Mouse (Mus musculus) CH12.LX (cell line): Measurements from ENCODE around the gene Ica1l. TPM values are rescaled to one million over a fixed set of nuclear protein-coding genes. Genes with fewer than 3 reads are reported as not detected.

Source experiments
- DNase-seq: peaks from one replicate; pipeline ENCODE4 v3.0.0-alpha.2; 2013; ENCODE audit errors: extremely low read depth
- H3K27ac ChIP-seq: 2 replicates; pipeline ENCODE4 v1.5.1; 2012; ENCODE audit warnings: low read depth, mild to moderate bottlenecking, control low read depth, moderate library complexity; ENCODE audit not compliant: insufficient read depth
- H3K27me3 ChIP-seq: replicated peaks from 2 replicates; pipeline ENCODE3; 2012; ENCODE audit warnings: inconsistent platforms
- H3K36me3 ChIP-seq, 2 experiments: replicated peaks in 1 of 2; 2 replicates each; pipeline versions ENCODE3 to v1.6.1; 2012; ENCODE audit warnings: inconsistent platforms in 1 of 2, low read length in 1 of 2, mild to moderate bottlenecking in 1 of 2, mixed read lengths in 1 of 2, moderate library complexity in 1 of 2; ENCODE audit not compliant: control insufficient read depth in 1 of 2, insufficient read depth in 1 of 2
- H3K4me1 ChIP-seq, 2 experiments: 2 replicates each; pipeline ENCODE4 v1.6.1; 2012; ENCODE audit warnings: inconsistent platforms in 1 of 2, moderate library complexity in 1 of 2; ENCODE audit not compliant: insufficient read depth in 2 of 2, control insufficient read depth in 1 of 2
- H3K4me2 ChIP-seq: 2 replicates; pipeline ENCODE4 v1.6.1; 2012; ENCODE audit warnings: low read depth, mild to moderate bottlenecking, control low read depth; ENCODE audit not compliant: poor library complexity, insufficient read depth, severe bottlenecking
- H3K4me3 ChIP-seq, 3 experiments: fragments of 150-350 bp in 1 of 3; sonication (generic) in 1 of 3; replicated peaks in 1 of 3; 2 replicates each; pipeline versions ENCODE3 to v1.5.1; 2011 to 2012; ENCODE audit warnings: low read depth in 2 of 3, low read length in 2 of 3, mild to moderate bottlenecking in 2 of 3, moderate library complexity in 2 of 3, control low read depth in 1 of 3, improper control_type of control experiment in 1 of 3, inconsistent platforms in 1 of 3, mixed read lengths in 1 of 3; ENCODE audit not compliant: poor library complexity in 1 of 3
- H3K79me2 ChIP-seq: replicated peaks from 2 replicates; pipeline ENCODE4 v1.6.1; 2012; ENCODE audit warnings: mild to moderate bottlenecking, moderate library complexity; ENCODE audit not compliant: control insufficient read depth, poor library complexity, insufficient read depth, severe bottlenecking; ENCODE audit errors: extremely low read depth
- H3K9ac ChIP-seq: 2 replicates; pipeline ENCODE4 v1.6.1; 2012; ENCODE audit warnings: low read depth, mild to moderate bottlenecking, control low read depth, moderate library complexity; ENCODE audit not compliant: insufficient read depth
- H3K9me3 ChIP-seq: replicated peaks from 2 replicates; pipeline ENCODE3; 2012; ENCODE audit warnings: low read length, inconsistent platforms, mixed read lengths
- BHLHE40 ChIP-seq: IDR thresholded peaks from 2 replicates; pipeline ENCODE4 v1.6.1; 2011; ENCODE audit warnings: mild to moderate bottlenecking, low read depth, low read length, improper control_type of control experiment
- CHD1 ChIP-seq: IDR thresholded peaks from 2 replicates; pipeline ENCODE4 v1.6.1; 2012; ENCODE audit warnings: low read depth, low read length, improper control_type of control experiment, inconsistent platforms
- CHD2 ChIP-seq: IDR thresholded peaks from 2 replicates; pipeline ENCODE4 v1.6.1; 2011; ENCODE audit warnings: low read length, improper control_type of control experiment
- CTCF ChIP-seq, 2 experiments: IDR thresholded peaks in 1 of 2; conservative IDR thresholded peaks in 1 of 2; 2 replicates each; pipeline ENCODE4 v1.5.1; 2011 to 2012; ENCODE audit warnings: low read depth in 2 of 2, low read length in 2 of 2, improper control_type of control experiment in 1 of 2, inconsistent platforms in 1 of 2, mild to moderate bottlenecking in 1 of 2, moderate library complexity in 1 of 2
- E2F4 ChIP-seq: IDR thresholded peaks from 2 replicates; pipeline ENCODE4 v1.6.1; 2011; ENCODE audit warnings: low read depth, low read length, improper control_type of control experiment; ENCODE audit not compliant: insufficient replicate concordance
- EP300 ChIP-seq: IDR thresholded peaks from 2 replicates; pipeline ENCODE4 v1.6.1; 2011; ENCODE audit warnings: low read length, improper control_type of control experiment
- ETS1 ChIP-seq: conservative IDR thresholded peaks from 2 replicates; pipeline ENCODE4 v1.6.1; 2012; ENCODE audit warnings: low read depth, mild to moderate bottlenecking, inconsistent platforms, low read length, improper control_type of control experiment, moderate library complexity
- HCFC1 ChIP-seq: IDR thresholded peaks from 2 replicates; pipeline ENCODE4 v1.6.1; 2012; ENCODE audit warnings: low read depth, mild to moderate bottlenecking, inconsistent platforms, low read length, improper control_type of control experiment
- IRF4 ChIP-seq: IDR thresholded peaks from 2 replicates; pipeline ENCODE4 v1.6.1; 2014; ENCODE audit warnings: low read depth, mild to moderate bottlenecking, inconsistent platforms, low read length, improper control_type of control experiment
- JUN ChIP-seq: IDR thresholded peaks from 2 replicates; pipeline ENCODE4 v1.6.1; 2011; ENCODE audit warnings: low read depth, mild to moderate bottlenecking, low read length, improper control_type of control experiment, moderate library complexity; ENCODE audit not compliant: insufficient read depth
- JUND ChIP-seq: conservative IDR thresholded peaks from 2 replicates; pipeline ENCODE4 v1.6.1; 2011; ENCODE audit warnings: low read depth, low read length, improper control_type of control experiment
- MAFK ChIP-seq: IDR thresholded peaks from 2 replicates; pipeline ENCODE4 v1.6.1; 2011; ENCODE audit warnings: low read length, improper control_type of control experiment; ENCODE audit not compliant: insufficient replicate concordance
- MAX ChIP-seq: IDR thresholded peaks from 2 replicates; pipeline ENCODE4 v1.6.1; 2011; ENCODE audit warnings: low read length, improper control_type of control experiment
- MAZ ChIP-seq: IDR thresholded peaks from 2 replicates; pipeline ENCODE4 v1.6.1; 2012; ENCODE audit warnings: low read depth, mild to moderate bottlenecking, inconsistent platforms, low read length, improper control_type of control experiment, moderate library complexity
- MEF2A ChIP-seq: IDR thresholded peaks from 2 replicates; pipeline ENCODE4 v1.6.1; 2014; ENCODE audit warnings: low read depth, mild to moderate bottlenecking, inconsistent platforms, low read length, improper control_type of control experiment, borderline replicate concordance
- MXI1 ChIP-seq: IDR thresholded peaks from 2 replicates; pipeline ENCODE4 v1.6.1; 2011; ENCODE audit warnings: mild to moderate bottlenecking, low read depth, low read length, improper control_type of control experiment
- NELFE ChIP-seq: IDR thresholded peaks from 2 replicates; pipeline ENCODE4 v1.6.1; 2011; ENCODE audit warnings: low read depth, low read length, improper control_type of control experiment
- NRF1 ChIP-seq: IDR thresholded peaks from 2 replicates; pipeline ENCODE4 v1.6.1; 2014; ENCODE audit warnings: low read depth, mild to moderate bottlenecking, inconsistent platforms, low read length, improper control_type of control experiment, moderate library complexity
- POLR2A ChIP-seq: IDR thresholded peaks from 2 replicates; pipeline ENCODE4 v1.6.1; 2011; ENCODE audit warnings: low read depth, mild to moderate bottlenecking, improper control_type of control experiment, low read length
- POLR2AphosphoS2 ChIP-seq: IDR thresholded peaks from 2 replicates; pipeline ENCODE4 v1.6.1; 2011; ENCODE audit warnings: low read depth, low read length, improper control_type of control experiment
- RAD21 ChIP-seq: IDR thresholded peaks from 2 replicates; pipeline ENCODE4 v1.6.1; 2011; ENCODE audit warnings: low read depth, mild to moderate bottlenecking, low read length, improper control_type of control experiment, moderate library complexity
- RCOR1 ChIP-seq: conservative IDR thresholded peaks from 2 replicates; pipeline ENCODE4 v1.6.1; 2012; ENCODE audit warnings: low read depth, mild to moderate bottlenecking, inconsistent platforms, low read length, improper control_type of control experiment
- SMC3 ChIP-seq: IDR thresholded peaks from 2 replicates; pipeline ENCODE4 v1.6.1; 2011; ENCODE audit warnings: low read depth, low read length, improper control_type of control experiment
- TBP ChIP-seq: conservative IDR thresholded peaks from 2 replicates; pipeline ENCODE4 v1.6.1; 2011; ENCODE audit warnings: low read depth, low read length, improper control_type of control experiment
- TCF12 ChIP-seq: IDR thresholded peaks from 2 replicates; pipeline ENCODE4 v1.6.1; 2014; ENCODE audit warnings: low read depth, mild to moderate bottlenecking, inconsistent platforms, low read length, improper control_type of control experiment
- USF1 ChIP-seq: IDR thresholded peaks from 2 replicates; pipeline ENCODE4 v1.6.1; 2014; ENCODE audit warnings: low read depth, mild to moderate bottlenecking, inconsistent platforms, low read length, improper control_type of control experiment
- USF2 ChIP-seq: conservative IDR thresholded peaks from 2 replicates; pipeline ENCODE4 v1.6.1; 2011; ENCODE audit warnings: low read depth, low read length, improper control_type of control experiment
- ZKSCAN1 ChIP-seq: IDR thresholded peaks from 2 replicates; pipeline ENCODE4 v1.6.1; 2012; ENCODE audit warnings: low read depth, inconsistent platforms, low read length, improper control_type of control experiment, borderline replicate concordance
- ZMIZ1 ChIP-seq: IDR thresholded peaks from 2 replicates; pipeline ENCODE4 v1.6.1; 2012; ENCODE audit warnings: low read depth, mild to moderate bottlenecking, inconsistent platforms, low read length, improper control_type of control experiment
- ZNF384 ChIP-seq: IDR thresholded peaks from 2 replicates; pipeline ENCODE4 v1.6.1; 2012; ENCODE audit warnings: low read depth, low read length, improper control_type of control experiment, inconsistent platforms
- dilution Hi-C: fragments of 300-500 bp; cut with MboI; formaldehyde crosslinking; loops from 2 replicates; pipeline ENCODE4 v1.14.3; 2020; ENCODE audit warnings: low sequenced_read_pairs; ENCODE audit not compliant: extremely low pct_unique_long_range_greater_than_20kb, extremely low pct_ligation_motif_present
- in situ Hi-C: fragments of 300-500 bp; cut with MboI; formaldehyde crosslinking; loops from 3 replicates; pipeline ENCODE4 v1.14.3; 2019; ENCODE audit warnings: low sequenced_read_pairs, low pct_ligation_motif_present, low pct_unique_long_range_greater_than_20kb, mixed read lengths
- polyA plus RNA-seq: library from polyadenylated mRNA; unstranded; fragments of >175 nt; gene quantifications from 2 replicates; pipeline ENCODE4 v1.2.1, GENCODE M21; 2012; ENCODE audit warnings: low read depth; ENCODE audit not compliant: insufficient read length
- total RNA-seq, 2 experiments: library from RNA; depleted of rRNA; stranded (reverse); fragments of 300-350 nt in 1 of 2; fragments of >200 nt in 1 of 2; gene quantifications; 2 replicates each; pipeline ENCODE4 v1.2.3; 2012 to 2014

The Ica1l gene
- total and polyA plus RNA-seq, 3 experiments: 2.2 to 6.0 (median 5.0) TPM

DNA sequence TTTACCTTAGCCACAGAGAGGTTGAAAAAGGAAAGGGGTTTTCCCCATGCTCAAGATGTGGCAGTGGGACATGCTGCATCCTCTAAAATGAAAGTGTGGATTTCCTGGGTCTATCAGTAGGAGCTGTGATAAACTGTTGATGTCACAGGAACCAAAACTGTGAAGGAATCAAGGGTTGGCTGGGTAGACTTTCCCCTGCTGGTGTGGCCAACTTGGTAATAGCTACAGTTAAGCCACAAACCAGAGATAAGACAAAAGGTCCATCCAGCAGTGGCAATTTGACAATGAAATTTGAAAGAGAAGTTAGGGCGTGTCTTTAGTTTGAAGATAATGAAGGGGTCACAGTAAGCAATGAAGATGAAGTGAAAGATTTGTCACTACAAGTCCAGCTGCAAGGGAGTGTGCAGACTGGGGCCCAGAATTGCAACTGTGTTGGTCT is 25.9 kb downstream of the Ica1l start:
- dilution Hi-C loops (no loop called here), in situ Hi-C loops (no loop called here)
- Histone ChIP-seq H3K4me3 (no peak overlapping the region), H3K4me2 (peak overlapping the region; percentile 75), H3K27ac (peak overlapping the region; percentile 47), H3K79me2 (no peaks in the 10 kb centered on the region), H3K9ac (no peak overlapping the region), H3K4me1 (peaks cover 9 to 25% of the 10 kb centered on the region in 2 experiments), H3K27me3 (no peaks in the 10 kb centered on the region), H3K36me3 (no peaks in the 10 kb centered on the region), H3K9me3 (no peaks in the 10 kb centered on the region)
- DNase-seq: peak; percentile 84
- TF ChIP-seq CHD2: peak; percentile 67
- no peak for TF ChIP-seq MXI1
- no peak; the same call in 1 of the 2 replicates for TF ChIP-seq JUN
- no peak for TF ChIP-seq CHD1
- TF ChIP-seq POLR2AphosphoS2: no peak
- TF ChIP-seq POLR2A: no peak
- TF ChIP-seq MAFK: peak; percentile 66
- TF ChIP-seq IRF4: peak; percentile 83; the same call in 1 of the 2 replicates
- TF ChIP-seq NELFE: no peak; the same call in 1 of the 2 replicates
- TF ChIP-seq RAD21: no peak; the same call in 1 of the 2 replicates
- peak; percentile 91 for TF ChIP-seq ETS1
- no peak for TF ChIP-seq ZKSCAN1
- no peak for TF ChIP-seq ZMIZ1
- peak; percentile 88 for TF ChIP-seq MEF2A
- peak; percentile 49 for TF ChIP-seq MAX
- TF ChIP-seq BHLHE40: peak; percentile 69
- peak; percentile 13; the same call in 1 of the 2 replicates for TF ChIP-seq HCFC1
- 0 out of 2 replicates have a peak, but pooled peaks have one; percentile 17 for TF ChIP-seq TCF12
- TF ChIP-seq E2F4: 0 out of 2 replicates have a peak, but pooled peaks have one; percentile 24
- TF ChIP-seq NRF1: no peak
- no peak for TF ChIP-seq SMC3
- TF ChIP-seq USF2: no peak
- no peak for TF ChIP-seq CTCF (conservative IDR thresholded peaks at IDR 0.05 in 1 of 2, IDR thresholded peaks at IDR 0.05 in 1 of 2; ENCODE audit: low read depth in 2 of 2, low read length in 2 of 2)
- no peak for TF ChIP-seq ZNF384
- peak; percentile 76 for TF ChIP-seq EP300
- peak; percentile 36; the same call in 1 of the 2 replicates for TF ChIP-seq RCOR1
- 0 out of 2 replicates have a peak, but pooled peaks have one; percentile 21 for TF ChIP-seq MAZ
- TF ChIP-seq TBP: no peak
- no peak for TF ChIP-seq USF1
- 0 out of 2 replicates have a peak, but pooled peaks have one; percentile 19 for TF ChIP-seq JUND
